Mouse (Mus musculus): ENCODE results near the gene Plekhh1. TPM values are rescaled to one million over a fixed set of nuclear protein-coding genes. Genes with fewer than 3 reads are reported as not detected.
A peak's percentile ranks its signal among the peaks of the same experiment; 100 is the strongest.

Plekhh1 gene
- polyA plus RNA-seq (2016; fragmentation: Nextera tagmentation; extraction: Ambion mirVana): 4.3 and 5.9 TPM in 2 replicates

DNA sequence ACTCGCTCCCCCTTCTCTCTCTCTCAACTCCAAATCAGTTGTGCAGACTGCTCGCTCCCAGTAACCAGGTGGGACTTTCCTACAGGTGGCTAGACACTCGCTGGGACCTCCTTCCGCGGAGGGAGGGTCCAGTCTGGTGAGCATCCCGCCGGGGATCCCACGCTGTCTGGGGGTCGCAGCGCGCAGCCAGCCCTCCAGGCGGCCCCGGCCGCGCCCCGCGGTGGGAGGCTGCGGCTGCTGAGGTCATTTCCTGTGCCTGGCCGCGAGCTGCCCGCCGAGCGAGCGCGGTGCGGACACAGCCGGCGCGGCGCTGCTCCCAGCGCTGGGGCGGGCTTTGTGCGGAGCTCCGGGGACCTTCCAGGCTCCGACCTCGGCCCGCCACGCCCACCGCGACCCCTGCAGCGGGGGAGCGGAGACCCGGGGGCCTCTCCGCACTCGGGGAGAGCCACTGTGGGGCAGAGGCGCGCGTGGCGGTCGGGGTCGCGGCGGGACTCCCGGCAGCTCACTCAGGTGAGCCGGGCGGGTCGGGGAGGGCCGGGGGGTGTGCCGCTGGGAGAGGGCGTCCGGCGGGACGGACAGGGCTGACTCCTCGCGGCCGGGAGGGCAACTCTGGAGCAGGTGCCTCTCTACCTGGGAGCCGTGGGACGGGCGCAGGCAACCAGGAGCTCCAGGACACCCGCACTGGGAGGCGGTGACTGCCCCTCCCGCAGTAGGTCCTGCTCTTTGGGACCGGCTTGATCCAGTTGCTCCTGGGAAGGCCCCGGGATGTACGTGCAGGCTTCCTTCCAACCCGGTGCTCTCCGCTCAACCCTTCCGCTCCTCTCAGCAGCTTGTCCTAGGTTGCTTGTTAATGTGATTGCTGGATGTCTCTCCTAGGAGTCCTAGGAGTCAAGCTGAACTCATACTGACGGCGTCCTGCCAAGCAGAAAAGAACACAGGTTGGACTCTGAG lies at the start of gene Plekhh1:
Plekhh1 (plus strand) TSS at position 253 of the 951 bp plus-strand sequence.
- Histone ChIP-seq H3K9me3 (no peaks in the 10 kb centered on the region), H3K4me3 (peak within 1 kb of the TSS; percentile 93), H3K4me1 (peaks cover 29% of the 10 kb centered on the region), H3K27me3 (replicated peaks; ENCODE audit: low read depth, poor library complexity, severe bottlenecking) (peaks cover 15% of the 10 kb centered on the region; the same call in 1 of the 2 replicates), H3K27ac (replicated peaks) (peak within 1 kb of the TSS; percentile 95), H3K36me3 (replicated peaks) (no peaks in the 10 kb centered on the region)
- peak; percentile 87 for DNase-seq (ENCODE audit: low spot score)
- under 1% methylated on average over 80 of the region's 80 CpGs for WGBS

- Histone ChIP-seq H3K27ac (replicated peaks) (no peak overlapping the region), H3K27me3 (replicated peaks; ENCODE audit: low read depth, poor library complexity, severe bottlenecking) (no peaks in the 10 kb centered on the region), H3K9me3 (no peaks in the 10 kb centered on the region), H3K4me1 (no peaks in the 10 kb centered on the region), H3K36me3 (replicated peaks) (no peaks in the 10 kb centered on the region), H3K4me3 (no peak overlapping the region)
- 73% methylated on average over 5 of the region's 5 CpGs for WGBS
- DNase-seq (ENCODE audit: low spot score): no peak
These were observed 48.3 kb upstream of the Plekhh1 start for GRCm38 (mm10) chr12:78980683-78981091.

GRCm38 (mm10) chr12:78981131-78981530 lies 47.8 kb upstream of the Plekhh1 start:
- no peaks in the 10 kb centered on the region for H3K4me1 ChIP-seq
- H3K4me3 ChIP-seq: no peak overlapping the region
- WGBS: 75% methylated on average over 2 of the region's 2 CpGs
- H3K27ac ChIP-seq (replicated peaks): no peak overlapping the region
- no peaks in the 10 kb centered on the region for H3K36me3 ChIP-seq (replicated peaks)
- DNase-seq (ENCODE audit: low spot score): no peak
- H3K27me3 ChIP-seq (replicated peaks; ENCODE audit: low read depth, poor library complexity, severe bottlenecking): no peaks in the 10 kb centered on the region
- H3K9me3 ChIP-seq: no peaks in the 10 kb centered on the region

DNA sequence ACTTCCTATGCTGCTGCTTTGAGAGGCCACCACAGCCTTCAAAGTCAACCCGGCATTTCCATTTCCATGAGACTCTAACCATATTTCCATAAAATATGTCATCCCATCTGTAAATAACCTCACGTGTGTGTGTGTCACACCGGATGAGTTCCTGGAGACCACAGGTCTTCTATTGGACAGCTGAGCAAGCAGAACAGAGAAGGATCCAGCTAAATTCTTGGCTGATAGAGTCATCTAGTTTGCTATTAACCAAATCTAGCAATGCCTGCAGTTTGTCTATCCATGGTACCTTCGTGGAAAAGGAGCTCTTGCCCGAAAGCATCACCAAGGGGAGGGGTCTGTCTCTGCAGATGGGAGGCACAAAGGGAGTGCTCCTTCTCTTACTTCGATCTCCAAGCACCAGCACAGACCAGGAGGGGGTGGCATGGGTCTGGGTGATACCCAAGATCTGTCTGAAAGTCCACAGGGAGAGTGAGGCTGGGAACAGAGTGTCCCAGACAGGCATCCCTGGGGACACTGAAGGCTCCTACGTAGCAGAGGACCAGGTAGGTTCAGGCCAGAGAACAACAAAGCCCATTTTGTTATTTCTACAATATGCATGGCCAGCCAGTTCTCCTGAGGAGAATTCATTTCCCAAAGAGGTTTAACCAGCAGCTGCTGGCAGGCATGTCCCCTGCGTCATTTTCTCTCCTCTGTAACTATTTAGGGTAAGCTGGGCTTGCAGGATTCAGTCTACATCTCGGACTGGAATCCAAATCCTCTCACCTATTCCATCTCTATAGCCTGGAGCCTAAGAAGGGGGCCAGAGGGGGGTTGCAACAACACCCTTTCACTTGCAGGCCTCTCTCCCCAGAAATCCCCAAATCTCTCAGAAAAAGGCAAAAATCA lies 46.8 kb upstream of the Plekhh1 start:
- Histone ChIP-seq H3K27me3 (replicated peaks; ENCODE audit: low read depth, poor library complexity, severe bottlenecking) (no peaks in the 10 kb centered on the region), H3K4me3 (no peak overlapping the region), H3K4me1 (no peaks in the 10 kb centered on the region), H3K27ac (replicated peaks) (no peak overlapping the region), H3K36me3 (replicated peaks) (no peaks in the 10 kb centered on the region), H3K9me3 (no peaks in the 10 kb centered on the region)
- 71% methylated on average over 9 of the region's 9 CpGs for WGBS
- no peak for DNase-seq (ENCODE audit: low spot score)

- no peak for DNase-seq (ENCODE audit: low spot score)
- H3K27ac ChIP-seq (replicated peaks): no peak overlapping the region
- H3K36me3 ChIP-seq (replicated peaks): no peaks in the 10 kb centered on the region
- H3K4me3 ChIP-seq: no peak overlapping the region
- peaks cover 5% of the 10 kb centered on the region; the same call in 1 of the 2 replicates for H3K4me1 ChIP-seq
- 79% methylated on average over 9 of the region's 9 CpGs for WGBS
- no peaks in the 10 kb centered on the region for H3K27me3 ChIP-seq (replicated peaks; ENCODE audit: low read depth, poor library complexity, severe bottlenecking)
- H3K9me3 ChIP-seq: no peaks in the 10 kb centered on the region
These were observed 45.5 kb upstream of the Plekhh1 start for GRCm38 (mm10) chr12:78983296-78984034.

- Histone ChIP-seq H3K36me3 (replicated peaks) (no peaks in the 10 kb centered on the region), H3K27ac (replicated peaks) (no peak overlapping the region), H3K9me3 (no peaks in the 10 kb centered on the region), H3K4me3 (no peak overlapping the region), H3K27me3 (replicated peaks; ENCODE audit: low read depth, poor library complexity, severe bottlenecking) (no peaks in the 10 kb centered on the region), H3K4me1 (peaks cover 5% of the 10 kb centered on the region; the same call in 1 of the 2 replicates)
- no peak for DNase-seq (ENCODE audit: low spot score)
- WGBS: 72% methylated on average over 3 of the region's 3 CpGs
These were observed 44.9 kb upstream of the Plekhh1 start for GRCm38 (mm10) chr12:78984035-78984432.

DNA sequence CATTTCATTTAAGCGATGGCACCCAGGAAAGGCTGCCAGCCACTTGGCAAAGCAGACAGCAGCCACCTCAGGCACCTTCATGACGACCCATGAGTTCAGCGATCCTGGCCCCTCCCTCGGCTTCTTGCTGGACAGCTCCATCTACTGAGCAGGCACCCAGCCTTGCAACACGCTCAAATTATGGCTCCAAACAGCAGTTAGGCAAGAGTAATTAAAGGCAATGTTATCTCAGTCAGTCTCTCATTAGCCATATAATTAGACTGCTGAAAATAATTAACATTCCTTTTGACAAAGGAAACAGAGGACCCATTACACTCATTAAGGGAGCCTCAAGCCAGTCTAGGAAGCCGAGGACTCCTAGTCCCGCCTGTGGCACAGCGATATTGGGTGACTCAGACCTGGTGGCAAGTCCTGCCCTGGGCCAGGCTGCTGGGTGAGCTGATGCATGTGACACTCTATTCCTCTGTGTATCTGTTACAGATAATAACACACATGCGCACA lies 41.3 kb upstream of the Plekhh1 start:
- WGBS: 50% methylated on average over 9 of the region's 9 CpGs
- Histone ChIP-seq H3K27me3 (replicated peaks; ENCODE audit: low read depth, poor library complexity, severe bottlenecking) (no peaks in the 10 kb centered on the region), H3K36me3 (replicated peaks) (no peaks in the 10 kb centered on the region), H3K9me3 (no peaks in the 10 kb centered on the region), H3K4me3 (no peak overlapping the region), H3K27ac (replicated peaks) (no peak overlapping the region), H3K4me1 (peaks cover 5% of the 10 kb centered on the region; the same call in 1 of the 2 replicates)
- no peak for DNase-seq (ENCODE audit: low spot score)

DNA sequence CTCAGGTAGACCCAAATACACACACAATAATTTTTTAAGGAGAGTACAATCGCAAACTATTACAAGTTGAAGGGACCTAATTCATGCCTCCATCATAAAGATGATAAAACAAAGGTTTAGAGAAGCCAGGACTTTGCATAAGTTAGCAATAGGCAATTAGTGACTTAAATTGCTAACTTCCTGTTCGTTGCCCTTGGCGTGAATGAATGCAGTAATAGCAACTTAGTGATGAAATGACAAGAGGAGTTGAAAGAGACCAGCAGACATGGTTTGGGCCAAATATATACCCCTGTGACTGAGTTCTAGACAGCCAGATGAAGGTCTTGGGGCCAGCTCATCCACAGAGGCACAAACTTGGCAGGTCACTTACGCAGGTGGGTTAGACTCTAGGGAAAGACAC lies 32.7 kb upstream of the Plekhh1 start:
- Histone ChIP-seq H3K4me3 (no peak overlapping the region), H3K27ac (replicated peaks) (no peak overlapping the region), H3K4me1 (peaks cover 4% of the 10 kb centered on the region; the same call in 1 of the 2 replicates), H3K9me3 (no peaks in the 10 kb centered on the region), H3K36me3 (replicated peaks) (no peaks in the 10 kb centered on the region), H3K27me3 (replicated peaks; ENCODE audit: low read depth, poor library complexity, severe bottlenecking) (no peaks in the 10 kb centered on the region)
- no peak for DNase-seq (ENCODE audit: low spot score)
- 74% methylated on average over 4 of the region's 4 CpGs for WGBS

DNA sequence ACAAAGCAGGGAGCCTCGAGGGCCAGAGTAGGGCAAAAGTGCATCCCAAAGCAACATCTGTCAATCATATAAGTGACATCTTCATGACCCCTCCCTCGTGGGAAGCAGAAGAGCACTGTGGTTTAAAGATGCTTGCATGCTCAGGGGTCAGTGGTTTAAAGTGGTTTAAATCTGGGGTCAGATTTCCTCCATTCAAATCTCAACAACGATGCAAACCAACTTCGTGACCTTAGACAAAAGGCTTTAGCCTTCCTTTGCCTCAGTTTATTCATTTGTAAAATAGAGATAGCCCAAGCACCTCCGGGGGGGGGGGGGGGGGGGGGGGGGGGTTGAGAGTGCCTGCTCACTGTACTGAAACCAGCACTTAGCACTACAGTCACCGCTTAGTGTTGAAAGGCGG lies 32.3 kb upstream of the Plekhh1 start:
- peaks cover 4% of the 10 kb centered on the region; the same call in 1 of the 2 replicates for H3K4me1 ChIP-seq
- H3K27ac ChIP-seq (replicated peaks): no peak overlapping the region
- no peak for DNase-seq (ENCODE audit: low spot score)
- no peaks in the 10 kb centered on the region for H3K27me3 ChIP-seq (replicated peaks; ENCODE audit: low read depth, poor library complexity, severe bottlenecking)
- H3K9me3 ChIP-seq: no peaks in the 10 kb centered on the region
- no peaks in the 10 kb centered on the region for H3K36me3 ChIP-seq (replicated peaks)
- 13% methylated on average over 7 of the region's 7 CpGs for WGBS
- no peak overlapping the region for H3K4me3 ChIP-seq

GRCm38 (mm10) chr12:79002406-79002805 lies 26.6 kb upstream of the Plekhh1 start:
- no peak overlapping the region for H3K4me3 ChIP-seq
- H3K9me3 ChIP-seq: no peaks in the 10 kb centered on the region
- peaks cover 30% of the 10 kb centered on the region for H3K27me3 ChIP-seq (replicated peaks; ENCODE audit: low read depth, poor library complexity, severe bottlenecking)
- H3K4me1 ChIP-seq: peaks cover 13% of the 10 kb centered on the region
- no peaks in the 10 kb centered on the region for H3K36me3 ChIP-seq (replicated peaks)
- WGBS: 89% methylated on average over 5 of the region's 5 CpGs
- no peak overlapping the region for H3K27ac ChIP-seq (replicated peaks)
- no peak for DNase-seq (ENCODE audit: low spot score)

DNA sequence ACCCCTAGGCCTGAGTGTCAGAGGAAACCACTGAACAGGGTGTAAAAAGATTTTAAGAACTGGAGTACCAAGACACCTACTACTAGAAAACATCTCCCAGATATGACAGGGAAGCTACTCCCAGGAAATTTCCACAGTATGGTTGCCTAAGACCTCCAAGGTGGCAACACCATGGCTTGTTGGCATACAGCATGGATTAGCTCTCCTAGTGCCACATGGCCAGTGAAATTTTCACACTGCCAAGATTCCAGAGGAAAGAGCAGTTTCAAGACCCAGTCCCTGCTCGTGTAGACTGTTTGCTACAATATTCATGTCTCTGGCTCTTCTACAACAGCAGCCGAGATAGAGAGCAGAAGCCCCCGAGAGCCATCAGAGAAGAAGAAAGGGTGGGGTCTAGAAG lies 26.0 kb upstream of the Plekhh1 start:
- Histone ChIP-seq H3K4me3 (no peak overlapping the region), H3K9me3 (no peaks in the 10 kb centered on the region), H3K27ac (replicated peaks) (no peak overlapping the region), H3K4me1 (peaks cover 14% of the 10 kb centered on the region), H3K27me3 (replicated peaks; ENCODE audit: low read depth, poor library complexity, severe bottlenecking) (peaks cover 36% of the 10 kb centered on the region), H3K36me3 (replicated peaks) (no peaks in the 10 kb centered on the region)
- WGBS: 86% methylated on average over 3 of the region's 3 CpGs
- no peak for DNase-seq (ENCODE audit: low spot score)

- WGBS: 82% methylated on average over 5 of the region's 5 CpGs
- no peak for DNase-seq (ENCODE audit: low spot score)
These were observed 23.5 kb upstream of the Plekhh1 start for GRCm38 (mm10) chr12:79005456-79005855.

More at GRCm38 (mm10) chr12:79005456-79005855, 23.5 kb upstream of the Plekhh1 start:
- Histone ChIP-seq H3K27me3 (replicated peaks; ENCODE audit: low read depth, poor library complexity, severe bottlenecking) (peaks cover 40% of the 10 kb centered on the region), H3K27ac (replicated peaks) (no peak overlapping the region), H3K4me3 (no peak overlapping the region), H3K9me3 (no peaks in the 10 kb centered on the region), H3K4me1 (peaks cover 16% of the 10 kb centered on the region), H3K36me3 (replicated peaks) (no peaks in the 10 kb centered on the region)

All from embryonic facial prominence, embryonic 10.5 days (tissue).